Mouse (Mus musculus): ENCODE measurements at regions not wholly inside any gene's neighbourhood (a gene's known extent, or its start where the extent isn't known, plus 50 kb on each side); places are given as distances from the start of the nearest gene placed in this dataset.

DNA sequence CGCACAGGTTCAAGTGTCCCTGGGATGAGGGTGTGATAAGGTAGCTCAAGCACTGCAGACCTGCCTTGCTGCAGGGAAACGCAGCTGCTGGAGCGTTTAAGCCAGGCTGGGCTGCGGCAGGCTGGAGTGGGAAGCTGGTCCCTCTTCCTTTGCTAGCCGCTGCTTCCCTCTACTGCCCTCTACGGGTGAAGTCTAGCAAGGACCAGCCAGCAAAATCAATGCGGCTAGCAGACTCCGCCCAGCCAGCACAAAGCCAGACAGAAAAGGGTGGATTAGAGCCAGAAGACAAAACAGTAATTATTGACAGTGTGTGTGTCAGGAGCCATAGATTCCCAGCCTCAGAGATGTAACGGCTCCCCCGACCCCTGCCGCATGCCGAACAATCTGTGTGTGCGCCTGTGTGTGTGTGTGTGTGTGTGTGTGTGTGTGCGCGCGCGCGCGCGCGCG lies 111.8 kb upstream of the Med14 start:
- H3K4me3 ChIP-seq (replicated peaks in 1 of 3; ENCODE audit: low read depth in 2 of 3, low read length in 2 of 3, poor library complexity in 1 of 3): no peak overlapping the region
- no peaks in the 10 kb centered on the region for H3K9me3 ChIP-seq (replicated peaks; ENCODE audit: low read length)
- in situ Hi-C loops (cut with MboI; ENCODE audit: low pct_ligation_motif_present, low pct_unique_long_range_greater_than_20kb, low sequenced_read_pairs) (no loop called here), dilution Hi-C loops (cut with MboI; ENCODE audit: extremely low pct_ligation_motif_present, extremely low pct_unique_long_range_greater_than_20kb, low sequenced_read_pairs) (no loop called here)
- H3K27me3 ChIP-seq (replicated peaks): no peaks in the 10 kb centered on the region
- H3K27ac ChIP-seq (ENCODE audit: insufficient read depth, low read depth): no peak overlapping the region
- no peaks in the 10 kb centered on the region for H3K79me2 ChIP-seq (replicated peaks; ENCODE audit: control insufficient read depth, extremely low read depth, insufficient read depth, poor library complexity, severe bottlenecking)
- DNase-seq (ENCODE audit: extremely low read depth): no peak
- no peaks in the 10 kb centered on the region for H3K4me1 ChIP-seq (ENCODE audit: control insufficient read depth in 1 of 2, insufficient read depth in 2 of 2)
- TF ChIP-seq NRF1 (IDR thresholded peaks at IDR 0.05; ENCODE audit: low read depth, low read length) (no peak), CTCF (conservative IDR thresholded peaks at IDR 0.05 in 1 of 2, IDR thresholded peaks at IDR 0.05 in 1 of 2; ENCODE audit: low read depth in 2 of 2, low read length in 2 of 2) (peak in 1 of 2 experiments; percentile 48; a peak in 2 of 4 replicates)
- no peaks in the 10 kb centered on the region for H3K36me3 ChIP-seq (replicated peaks in 1 of 2; ENCODE audit: control insufficient read depth in 1 of 2, insufficient read depth in 1 of 2, low read length in 1 of 2)
- no peak overlapping the region for H3K9ac ChIP-seq (ENCODE audit: insufficient read depth, low read depth)
- no peak overlapping the region for H3K4me2 ChIP-seq (ENCODE audit: insufficient read depth, low read depth, poor library complexity, severe bottlenecking)

DNA sequence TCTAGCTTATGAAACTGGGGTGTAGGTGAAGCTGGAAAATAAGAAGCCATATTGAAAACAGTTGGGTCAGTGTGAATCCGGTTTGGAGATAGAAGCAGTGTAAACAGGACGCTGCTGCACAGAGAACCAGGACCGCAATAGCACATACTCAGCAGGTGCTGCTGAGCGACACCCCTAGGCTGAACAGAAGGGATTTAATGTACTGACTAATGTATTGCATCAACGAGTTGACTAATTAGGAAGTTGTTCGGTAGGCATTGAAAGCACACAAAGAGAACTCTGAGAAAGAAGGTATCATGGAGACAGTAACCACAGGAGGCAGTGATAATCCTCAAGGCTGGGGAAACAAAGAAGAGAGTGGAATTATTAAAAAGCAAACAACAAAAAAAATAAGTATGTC lies 111.4 kb upstream of the Med14 start:
- H3K9ac ChIP-seq (ENCODE audit: insufficient read depth, low read depth): no peak overlapping the region
- in situ Hi-C loops (cut with MboI; ENCODE audit: low pct_ligation_motif_present, low pct_unique_long_range_greater_than_20kb, low sequenced_read_pairs): no loop called here

DNA sequence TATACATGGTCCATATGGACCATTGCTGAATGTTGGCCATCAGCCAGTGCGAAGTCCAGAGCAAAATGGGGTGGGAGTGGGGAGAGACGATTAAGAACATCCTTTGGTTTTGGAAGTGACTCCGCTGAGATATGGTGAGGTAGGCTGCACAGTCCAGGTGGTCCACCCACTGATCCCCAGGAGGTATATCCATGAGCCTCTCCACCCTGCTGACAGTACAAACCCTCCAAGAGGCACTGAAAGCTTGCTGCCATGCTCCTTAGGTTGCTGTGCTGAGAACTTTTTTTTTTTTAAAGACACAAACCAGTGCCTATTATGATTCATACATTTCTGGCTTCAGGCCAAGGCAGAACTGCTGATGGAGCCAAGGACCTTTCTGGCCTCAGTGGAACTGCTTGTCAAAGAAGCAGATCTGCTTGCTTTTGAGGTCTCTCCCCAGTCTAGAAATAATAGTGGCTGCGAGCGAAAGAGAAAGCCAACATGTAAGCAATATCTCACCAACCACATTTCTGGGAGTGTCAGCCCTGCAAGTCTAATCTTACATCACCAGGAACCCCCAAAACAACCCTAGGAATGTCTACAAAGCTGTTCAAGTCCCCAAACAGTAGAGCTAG lies 105.1 kb upstream of the Med14 start:
- Histone ChIP-seq H3K27ac (ENCODE audit: insufficient read depth, low read depth) (no peak overlapping the region), H3K27me3 (replicated peaks) (no peaks in the 10 kb centered on the region), H3K4me3 (replicated peaks in 1 of 3; ENCODE audit: low read depth in 2 of 3, low read length in 2 of 3, poor library complexity in 1 of 3) (no peak overlapping the region), H3K79me2 (replicated peaks; ENCODE audit: control insufficient read depth, extremely low read depth, insufficient read depth, poor library complexity, severe bottlenecking) (no peaks in the 10 kb centered on the region), H3K4me1 (ENCODE audit: control insufficient read depth in 1 of 2, insufficient read depth in 2 of 2) (no peaks in the 10 kb centered on the region), H3K9me3 (replicated peaks; ENCODE audit: low read length) (no peaks in the 10 kb centered on the region), H3K36me3 (replicated peaks in 1 of 2; ENCODE audit: control insufficient read depth in 1 of 2, insufficient read depth in 1 of 2, low read length in 1 of 2) (no peaks in the 10 kb centered on the region), H3K9ac (ENCODE audit: insufficient read depth, low read depth) (no peak overlapping the region), H3K4me2 (ENCODE audit: insufficient read depth, low read depth, poor library complexity, severe bottlenecking) (no peak overlapping the region)
- in situ Hi-C loops (cut with MboI; ENCODE audit: low pct_ligation_motif_present, low pct_unique_long_range_greater_than_20kb, low sequenced_read_pairs): no loop called here
- TF ChIP-seq ZNF384 (IDR thresholded peaks at IDR 0.05; ENCODE audit: low read depth, low read length) (no peak), MXI1 (IDR thresholded peaks at IDR 0.05; ENCODE audit: low read depth, low read length) (no peak), RAD21 (IDR thresholded peaks at IDR 0.05; ENCODE audit: low read depth, low read length) (no peak), GABPA (IDR thresholded peaks at IDR 0.05; ENCODE audit: insufficient replicate concordance, low read depth, low read length) (no peak), CHD2 (IDR thresholded peaks at IDR 0.05; ENCODE audit: low read length) (no peak), MAZ (IDR thresholded peaks at IDR 0.05; ENCODE audit: low read depth, low read length) (no peak), MAX (IDR thresholded peaks at IDR 0.05; ENCODE audit: low read length) (no peak), RCOR1 (conservative IDR thresholded peaks at IDR 0.05; ENCODE audit: low read depth, low read length) (no peak), EP300 (IDR thresholded peaks at IDR 0.05; ENCODE audit: low read length) (no peak), TBP (conservative IDR thresholded peaks at IDR 0.05; ENCODE audit: low read depth, low read length) (no peak), TCF12 (IDR thresholded peaks at IDR 0.05; ENCODE audit: low read depth, low read length) (no peak)
- DNase-seq (ENCODE audit: extremely low read depth): no peak
- dilution Hi-C loops (cut with MboI; ENCODE audit: extremely low pct_ligation_motif_present, extremely low pct_unique_long_range_greater_than_20kb, low sequenced_read_pairs): no loop called here

More for the DNA sequence above, 111.4 kb upstream of the Med14 start:
- Histone ChIP-seq H3K79me2 (replicated peaks; ENCODE audit: control insufficient read depth, extremely low read depth, insufficient read depth, poor library complexity, severe bottlenecking) (no peaks in the 10 kb centered on the region), H3K27ac (ENCODE audit: insufficient read depth, low read depth) (no peak overlapping the region), H3K9me3 (replicated peaks; ENCODE audit: low read length) (no peaks in the 10 kb centered on the region), H3K36me3 (replicated peaks in 1 of 2; ENCODE audit: control insufficient read depth in 1 of 2, insufficient read depth in 1 of 2, low read length in 1 of 2) (no peaks in the 10 kb centered on the region), H3K4me2 (ENCODE audit: insufficient read depth, low read depth, poor library complexity, severe bottlenecking) (no peak overlapping the region), H3K4me1 (ENCODE audit: control insufficient read depth in 1 of 2, insufficient read depth in 2 of 2) (no peaks in the 10 kb centered on the region), H3K4me3 (replicated peaks in 1 of 3; ENCODE audit: low read depth in 2 of 3, low read length in 2 of 3, poor library complexity in 1 of 3) (no peak overlapping the region), H3K27me3 (replicated peaks) (no peaks in the 10 kb centered on the region)
- no peak for DNase-seq (ENCODE audit: extremely low read depth)
- no peak for TF ChIP-seq MEF2A (IDR thresholded peaks at IDR 0.05; ENCODE audit: borderline replicate concordance, low read depth, low read length)
- no peak for TF ChIP-seq CTCF (conservative IDR thresholded peaks at IDR 0.05 in 1 of 2, IDR thresholded peaks at IDR 0.05 in 1 of 2; ENCODE audit: low read depth in 2 of 2, low read length in 2 of 2)
- no peak for TF ChIP-seq POLR2A (IDR thresholded peaks at IDR 0.05; ENCODE audit: low read depth, low read length)
- TF ChIP-seq JUND (conservative IDR thresholded peaks at IDR 0.05; ENCODE audit: low read depth, low read length): no peak
- no peak for TF ChIP-seq ZMIZ1 (IDR thresholded peaks at IDR 0.05; ENCODE audit: low read depth, low read length)
- no peak for TF ChIP-seq NRF1 (IDR thresholded peaks at IDR 0.05; ENCODE audit: low read depth, low read length)
- no peak for TF ChIP-seq E2F4 (IDR thresholded peaks at IDR 0.05; ENCODE audit: insufficient replicate concordance, low read depth, low read length)
- TF ChIP-seq ZC3H11A (IDR thresholded peaks at IDR 0.05; ENCODE audit: low read depth, low read length): no peak
- no peak for TF ChIP-seq MAZ (IDR thresholded peaks at IDR 0.05; ENCODE audit: low read depth, low read length)
- no peak for TF ChIP-seq TBP (conservative IDR thresholded peaks at IDR 0.05; ENCODE audit: low read depth, low read length)
- no peak for TF ChIP-seq HCFC1 (IDR thresholded peaks at IDR 0.05; ENCODE audit: low read depth, low read length)
- TF ChIP-seq TCF12 (IDR thresholded peaks at IDR 0.05; ENCODE audit: low read depth, low read length): no peak
- no peak for TF ChIP-seq EP300 (IDR thresholded peaks at IDR 0.05; ENCODE audit: low read length)
- no peak for TF ChIP-seq IRF4 (IDR thresholded peaks at IDR 0.05; ENCODE audit: low read depth, low read length)
- TF ChIP-seq POLR2AphosphoS2 (IDR thresholded peaks at IDR 0.05; ENCODE audit: low read depth, low read length): no peak
- TF ChIP-seq RAD21 (IDR thresholded peaks at IDR 0.05; ENCODE audit: low read depth, low read length): no peak
- TF ChIP-seq KAT2A (IDR thresholded peaks at IDR 0.05; ENCODE audit: insufficient replicate concordance, low read length): no peak
- dilution Hi-C loops (cut with MboI; ENCODE audit: extremely low pct_ligation_motif_present, extremely low pct_unique_long_range_greater_than_20kb, low sequenced_read_pairs): no loop called here
